Mouse (Mus musculus) testis, adult 2 months (tissue): ENCODE measurements around the gene Pepd. TPM values are rescaled to one million over a fixed set of nuclear protein-coding genes. Genes with fewer than 3 reads are reported as not detected.

Experiments
- H3K27ac ChIP-seq: fragments of 200-500 bp; 2 replicates; pipeline ENCODE4 v1.5.1; 2012; ENCODE audit warnings: low read depth, low read length; ENCODE audit not compliant: control insufficient read depth, insufficient read depth
- H3K27me3 ChIP-seq: fragments of 200-500 bp; 2 replicates; pipeline ENCODE4 v1.6.1; 2012; ENCODE audit warnings: mild to moderate bottlenecking, low read length, moderate library complexity; ENCODE audit not compliant: control insufficient read depth, insufficient read depth
- H3K36me3 ChIP-seq: fragments of 200-500 bp; 2 replicates; pipeline ENCODE4 v1.6.1; 2012; ENCODE audit warnings: mild to moderate bottlenecking, low read length; ENCODE audit not compliant: control insufficient read depth, insufficient read depth
- H3K4me1 ChIP-seq: fragments of 200-500 bp; 2 replicates; pipeline ENCODE4 v1.6.1; 2012; ENCODE audit warnings: low read length; ENCODE audit not compliant: control insufficient read depth, insufficient read depth
- H3K4me3 ChIP-seq: fragments of 200-500 bp; 2 replicates; pipeline ENCODE4 v1.5.1; 2012; ENCODE audit warnings: low read depth, mild to moderate bottlenecking, low read length, moderate library complexity, mixed read lengths; ENCODE audit not compliant: control insufficient read depth
- CTCF ChIP-seq: fragments of 200-500 bp; IDR thresholded peaks from 2 replicates; pipeline ENCODE4 v1.5.1; 2012; ENCODE audit warnings: low read depth, mild to moderate bottlenecking, inconsistent platforms, low read length, moderate library complexity; ENCODE audit not compliant: control insufficient read depth, insufficient read depth, insufficient replicate concordance
- POLR2A ChIP-seq: fragments of 200-500 bp; IDR thresholded peaks from 2 replicates; pipeline ENCODE4 v1.6.1; 2012; ENCODE audit warnings: low read depth, mild to moderate bottlenecking, inconsistent platforms, low read length, moderate library complexity; ENCODE audit not compliant: control insufficient read depth
- polyA plus RNA-seq: library from polyadenylated mRNA; depleted of rRNA; stranded (reverse); fragments of >200 nt; gene quantifications from 2 replicates; pipeline ENCODE4 v1.2.3, GENCODE M21; 2012

The Pepd gene
- polyA plus RNA-seq, 1 experiment: 15.4 TPM

GRCm38 (mm10) chr7:34954548-34954947 lies 42.4 kb downstream of the Pepd start:
- TF ChIP-seq CTCF (no peak), POLR2A (no peak)
- Histone ChIP-seq H3K27me3 (no peaks in the 10 kb centered on the region), H3K4me1 (no peaks in the 10 kb centered on the region), H3K4me3 (peak overlapping the region; percentile 47), H3K27ac (no peak overlapping the region), H3K36me3 (no peaks in the 10 kb centered on the region)

DNA sequence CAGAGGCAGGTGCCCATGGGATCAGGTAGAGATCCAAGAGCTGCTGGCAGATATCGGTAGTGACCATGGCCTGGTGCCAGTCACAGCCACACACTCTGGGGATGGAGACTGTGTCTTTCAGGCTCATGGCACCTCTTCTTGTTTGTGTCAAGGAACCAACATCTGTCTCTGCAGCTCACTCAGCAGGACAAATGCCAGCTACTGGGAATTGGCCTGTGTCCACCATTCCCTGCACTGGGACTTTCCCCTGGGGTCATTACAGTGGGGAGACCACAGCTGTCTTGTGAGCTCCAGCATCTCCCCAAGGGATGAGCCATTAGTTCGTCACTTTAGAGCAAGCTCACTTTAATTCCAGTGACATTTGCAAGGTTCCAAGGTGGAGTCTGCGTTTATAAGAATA lies 43.1 kb downstream of the Pepd start:
- H3K4me1 ChIP-seq: no peaks in the 10 kb centered on the region
- H3K27ac ChIP-seq: no peak overlapping the region
- TF ChIP-seq POLR2A (no peak), CTCF (no peak)
- no peaks in the 10 kb centered on the region for H3K36me3 ChIP-seq
- H3K4me3 ChIP-seq: peak overlapping the region; percentile 20; the same call in 1 of the 2 replicates
- H3K27me3 ChIP-seq: no peaks in the 10 kb centered on the region

- Histone ChIP-seq H3K36me3 (no peaks in the 10 kb centered on the region), H3K27ac (no peak overlapping the region), H3K4me3 (no peak overlapping the region), H3K4me1 (no peaks in the 10 kb centered on the region), H3K27me3 (no peaks in the 10 kb centered on the region)
- TF ChIP-seq POLR2A: no peak
- no peak for TF ChIP-seq CTCF
These were observed 45.0 kb downstream of the Pepd start for GRCm38 (mm10) chr7:34957138-34957537.

DNA sequence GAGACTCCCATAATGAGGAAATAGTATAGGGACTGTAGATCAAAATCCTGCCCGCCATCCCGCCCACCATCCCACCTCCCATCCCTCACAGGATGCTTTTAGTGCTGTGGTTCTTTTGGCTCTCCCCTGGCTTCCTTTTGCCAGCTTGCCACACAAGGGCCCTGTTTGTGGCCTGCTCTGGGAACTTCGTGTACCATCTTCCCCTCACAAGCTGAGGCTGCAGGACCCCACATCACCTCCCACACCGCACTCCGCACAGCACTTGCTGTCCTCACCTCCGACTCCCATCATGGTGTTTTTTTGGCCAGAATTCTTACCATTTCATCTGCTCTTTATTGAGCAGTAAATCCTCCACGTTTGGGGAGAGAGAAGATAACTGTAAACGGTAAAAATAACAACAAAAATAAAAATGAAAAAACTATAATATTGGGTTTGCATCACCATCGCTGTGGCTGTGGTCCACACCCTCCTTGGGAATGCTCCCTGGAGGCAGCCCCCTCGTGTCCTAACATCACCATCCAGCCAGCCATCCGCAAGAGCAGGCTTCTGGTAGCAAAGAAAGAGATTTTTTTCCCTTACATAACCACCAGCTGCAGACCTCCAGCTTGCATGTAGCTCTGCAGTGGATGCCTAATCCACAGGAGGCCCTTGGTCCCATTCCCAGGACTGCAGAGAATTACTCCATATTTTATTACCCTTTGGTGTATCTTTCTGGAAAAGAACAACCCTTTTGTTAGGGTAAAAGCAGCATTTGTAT lies 51.9 kb downstream of the Pepd start:
- TF ChIP-seq CTCF: no peak
- no peak for TF ChIP-seq POLR2A
- Histone ChIP-seq H3K4me3 (no peak overlapping the region), H3K27me3 (no peaks in the 10 kb centered on the region), H3K27ac (no peak overlapping the region), H3K4me1 (no peaks in the 10 kb centered on the region), H3K36me3 (no peaks in the 10 kb centered on the region)

DNA sequence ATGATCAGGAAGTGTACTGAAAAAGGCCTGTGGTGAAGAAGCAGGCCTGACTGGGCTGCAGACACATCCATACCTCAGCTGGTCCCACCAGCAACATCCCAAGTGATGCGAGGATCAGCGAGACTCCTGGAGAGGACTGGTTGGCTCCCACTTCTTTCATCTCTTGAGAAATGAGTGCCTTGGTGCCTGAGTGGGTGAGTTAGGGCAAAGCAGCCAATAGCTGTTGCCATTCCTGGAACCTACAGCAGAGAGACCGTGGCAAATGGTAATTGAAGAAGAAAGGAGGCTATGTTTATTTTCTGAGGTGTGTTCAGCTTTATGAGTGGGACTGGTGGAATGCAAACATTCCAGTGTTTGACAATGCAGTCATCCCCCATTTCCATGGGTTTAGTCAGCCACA lies 55.2 kb downstream of the Pepd start:
- Histone ChIP-seq H3K4me1 (no peaks in the 10 kb centered on the region), H3K4me3 (no peak overlapping the region), H3K36me3 (no peaks in the 10 kb centered on the region), H3K27ac (no peak overlapping the region), H3K27me3 (no peaks in the 10 kb centered on the region)
- no peak for TF ChIP-seq CTCF
- no peak for TF ChIP-seq POLR2A

DNA sequence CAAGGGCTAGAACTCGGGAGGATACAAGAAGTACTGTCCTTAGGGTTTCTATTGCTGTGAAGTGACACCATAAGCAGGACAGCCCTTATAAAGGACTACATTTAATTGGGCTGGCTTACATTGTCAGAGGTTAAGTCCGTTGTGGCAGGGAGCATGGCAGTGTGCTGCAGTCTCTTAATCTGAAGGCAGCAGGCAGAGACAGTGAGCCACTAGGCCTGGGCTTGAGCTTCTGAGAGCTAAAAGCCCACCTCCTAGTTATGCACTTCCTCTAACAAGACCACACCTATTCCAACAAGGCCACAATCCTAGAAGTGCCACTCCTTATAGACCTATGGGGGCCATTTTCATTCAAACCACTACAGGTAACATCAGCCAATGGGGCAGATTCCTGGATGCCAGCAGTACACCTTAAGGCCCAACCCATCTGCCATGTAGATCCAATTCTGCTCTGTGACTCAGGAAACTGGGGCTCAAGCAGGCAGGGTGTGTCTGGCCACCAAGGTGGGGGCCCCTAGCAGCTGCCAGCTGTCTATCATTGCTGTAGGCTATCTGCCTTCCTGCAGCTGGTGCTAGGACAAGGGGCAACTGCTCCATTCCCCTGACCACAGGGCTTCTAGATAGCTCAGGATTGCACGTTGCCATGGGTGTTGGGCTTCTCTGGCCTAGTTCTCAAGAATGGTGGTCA lies 56.7 kb downstream of the Pepd start:
- Histone ChIP-seq H3K27ac (no peak overlapping the region), H3K4me3 (no peak overlapping the region), H3K36me3 (no peaks in the 10 kb centered on the region), H3K27me3 (no peaks in the 10 kb centered on the region), H3K4me1 (no peaks in the 10 kb centered on the region; the same call in 1 of the 2 replicates)
- TF ChIP-seq POLR2A (no peak), CTCF (no peak)

GRCm38 (mm10) chr7:34971826-34972225 lies 59.6 kb downstream of the Pepd start:
- H3K36me3 ChIP-seq: no peaks in the 10 kb centered on the region
- TF ChIP-seq CTCF: no peak
- no peak for TF ChIP-seq POLR2A
- H3K4me1 ChIP-seq: no peaks in the 10 kb centered on the region; the same call in 1 of the 2 replicates
- no peak overlapping the region for H3K4me3 ChIP-seq
- no peaks in the 10 kb centered on the region for H3K27me3 ChIP-seq
- H3K27ac ChIP-seq: no peak overlapping the region

GRCm38 (mm10) chr7:34972990-34973440 lies 60.8 kb downstream of the Pepd start:
- Histone ChIP-seq H3K27ac (no peak overlapping the region), H3K4me1 (no peaks in the 10 kb centered on the region; the same call in 1 of the 2 replicates), H3K27me3 (no peaks in the 10 kb centered on the region), H3K4me3 (no peak overlapping the region), H3K36me3 (no peaks in the 10 kb centered on the region)
- TF ChIP-seq CTCF (no peak), POLR2A (no peak)
